22 mouse cellular contexts compared by ENCODE assay signal in the genomic region with DNA sequence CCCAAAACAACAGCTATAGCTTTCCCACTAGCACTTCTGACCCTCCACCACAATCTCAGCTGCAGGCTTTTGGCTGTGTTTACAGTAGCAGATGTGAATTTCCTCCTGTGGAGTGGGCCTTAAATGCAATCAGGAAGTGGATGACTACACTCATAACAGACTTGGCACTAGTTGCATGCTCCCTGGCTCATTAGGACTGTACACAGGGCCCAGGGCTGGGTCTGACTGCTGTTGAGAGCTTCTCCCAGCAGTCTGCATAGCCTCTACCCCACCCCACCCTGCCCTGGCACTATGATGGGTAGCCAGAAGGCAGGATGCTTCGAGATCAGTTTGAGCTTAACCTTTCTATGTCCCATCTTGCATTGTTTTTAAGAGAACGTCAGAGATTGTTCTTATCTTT.
DNase-seq lines count a peak whose midpoint lies in the region; ATAC-seq and TF ChIP-seq lines count a peak whose summit lies in the region.
"Had no signal": no experiment of that assay in that cellular context is flagged by ENCODE, and none has a peak within 500 bp of the region (broad histone marks: within the 10 kb centered on the region; RNA-seq: fewer than 3 reads in every experiment).

No protein-coding gene starts in this region.

- no peak for TF ChIP-seq CTCF in midbrain, postnatal 0 days (IDR thresholded peaks at IDR 0.05)

- H3K9me3 ChIP-seq in heart, embryonic 10.5 days = 0 out of 2 replicates have a peak, but pooled peaks cover 2% of the 10 kb centered on the region
- H3K9me3 ChIP-seq in midbrain, postnatal 0 days (ENCODE audit: low read length) = no peaks in the 10 kb centered on the region
- no peaks in the 10 kb centered on the region; the same call in 1 of the 2 replicates for H3K9me3 ChIP-seq in midbrain, embryonic 13.5 days
- H3K9me3 ChIP-seq: embryonic facial prominence, embryonic 13.5 days; forebrain, embryonic 12.5 days; heart, embryonic 15.5 days had no signal

- no peak overlapping the region for H3K27ac ChIP-seq in heart, embryonic 10.5 days
- H3K27ac ChIP-seq in midbrain, postnatal 0 days (ENCODE audit: low read depth, low read length) = no peak overlapping the region
- H3K27ac ChIP-seq in midbrain, embryonic 13.5 days = no peak overlapping the region
- H3K27ac ChIP-seq: embryonic facial prominence, embryonic 13.5 days; forebrain, embryonic 12.5 days; heart, embryonic 15.5 days; hindbrain, embryonic 14.5 days had no signal

- 70% methylated on average over 2 of the region's 2 CpGs for WGBS in heart, embryonic 10.5 days
- 72% methylated on average over 2 of the region's 2 CpGs for WGBS in midbrain, postnatal 0 days
- WGBS in midbrain, embryonic 13.5 days = 76% methylated on average over 2 of the region's 2 CpGs

- no peak overlapping the region for H3K9ac ChIP-seq in midbrain, postnatal 0 days (replicated peaks; ENCODE audit: low read length, poor library complexity, severe bottlenecking)
- no peak overlapping the region for H3K9ac ChIP-seq in midbrain, embryonic 13.5 days (replicated peaks)
- H3K9ac ChIP-seq: embryonic facial prominence, embryonic 13.5 days; forebrain, embryonic 12.5 days; heart, embryonic 15.5 days; hindbrain, embryonic 14.5 days had no signal

- H3K4me1 ChIP-seq in heart, embryonic 10.5 days = 0 out of 2 replicates have a peak, but pooled peaks cover 3% of the 10 kb centered on the region
- H3K4me1 ChIP-seq in midbrain, postnatal 0 days (ENCODE audit: insufficient read depth, low read length) = no peaks in the 10 kb centered on the region
- no peaks in the 10 kb centered on the region; the same call in 1 of the 2 replicates for H3K4me1 ChIP-seq in midbrain, embryonic 13.5 days (replicated peaks)
- H3K4me1 ChIP-seq: heart, embryonic 15.5 days had no signal

- ATAC-seq in midbrain, postnatal 0 days (ENCODE audit: low FRiP score) = no peak
- ATAC-seq in midbrain, embryonic 13.5 days = no peak
- ATAC-seq: CD4-positive, CD25-positive, alpha-beta regulatory T cell, adult 4 months; forebrain, embryonic 16.5 days had no signal

- H3K36me3 ChIP-seq in heart, embryonic 10.5 days = no peaks in the 10 kb centered on the region
- 0 out of 2 replicates have a peak, but pooled peaks cover 7% of the 10 kb centered on the region for H3K36me3 ChIP-seq in midbrain, postnatal 0 days (ENCODE audit: insufficient read depth, low read length)
- peaks cover 9% of the 10 kb centered on the region for H3K36me3 ChIP-seq in midbrain, embryonic 13.5 days
- H3K36me3 ChIP-seq: embryonic facial prominence, embryonic 13.5 days; G1E; heart, embryonic 15.5 days had no signal

- peak; percentile 17 for DNase-seq in cerebellum, adult 9-10 months
- no peak for DNase-seq in cerebellum, adult 9-11 months
- DNase-seq in heart, embryonic 10.5 days (ENCODE audit: low spot score) = peak; percentile 39
- no peak for DNase-seq in heart, postnatal 10 days
- peak; percentile 57 for DNase-seq in left cerebral cortex, postnatal 4 days
- DNase-seq in left cerebral cortex, postnatal 25 days (ENCODE audit: low spot score in 2 of 2) = no peak
- peak; percentile 69 for DNase-seq in midbrain, postnatal 0 days (ENCODE audit: low spot score)
- DNase-seq: adrenal gland, postnatal 10 days; B cell, adult 2 months; cerebellum, adult 11 months; cerebellum, postnatal 36 days; gastrocnemius, postnatal 14 days; kidney, adult 11 months had no signal

- no peak overlapping the region for H3K4me2 ChIP-seq in midbrain, postnatal 0 days (ENCODE audit: low read depth, low read length, poor library complexity, severe bottlenecking)
- no peak overlapping the region for H3K4me2 ChIP-seq in midbrain, embryonic 13.5 days (replicated peaks)
- H3K4me2 ChIP-seq: embryonic facial prominence, embryonic 13.5 days; forebrain, embryonic 12.5 days; heart, embryonic 11.5 days; heart, embryonic 15.5 days; hindbrain, embryonic 14.5 days had no signal

- no peak overlapping the region for H3K4me3 ChIP-seq in heart, embryonic 10.5 days
- H3K4me3 ChIP-seq in midbrain, postnatal 0 days (ENCODE audit: low read depth, low read length) = no peak overlapping the region
- no peak overlapping the region for H3K4me3 ChIP-seq in midbrain, embryonic 13.5 days (replicated peaks)
- H3K4me3 ChIP-seq: embryonic facial prominence, embryonic 13.5 days; forebrain, embryonic 12.5 days; heart, embryonic 15.5 days had no signal

- H3K27me3 ChIP-seq in heart, embryonic 10.5 days (ENCODE audit: insufficient read depth, poor library complexity, severe bottlenecking) = peaks cover 7% of the 10 kb centered on the region; the same call in 1 of the 2 replicates
- H3K27me3 ChIP-seq in midbrain, postnatal 0 days (ENCODE audit: insufficient read depth, low read length) = no peaks in the 10 kb centered on the region
- no peaks in the 10 kb centered on the region for H3K27me3 ChIP-seq in midbrain, embryonic 13.5 days
- H3K27me3 ChIP-seq: embryonic facial prominence, embryonic 13.5 days; forebrain, embryonic 12.5 days; heart, embryonic 15.5 days had no signal

- intact Hi-C loops in heart, postnatal 10 days (cut with DNase I) = no loop called here
- intact Hi-C loops in left cerebral cortex, postnatal 4 days (cut with DNase I) = no loop called here
- intact Hi-C loops in left cerebral cortex, postnatal 25 days (cut with DNase I) = no loop called here

Comparison
In these comparisons a context has a peak if more than half of its experiments do, and no peak if none do; other contexts are left out.
1. DNase-seq: peak in cerebellum, adult 9-10 months (single experiment), heart, embryonic 10.5 days (single experiment), left cerebral cortex, postnatal 4 days (single experiment) and midbrain, postnatal 0 days (single experiment); none in cerebellum, adult 9-11 months (single experiment), heart, postnatal 10 days (0 of 2) and left cerebral cortex, postnatal 25 days (0 of 2).